Mouse (Mus musculus) gastrocnemius, adult 2 months (tissue): ENCODE data around the gene Pard3. TPM values are rescaled to one million over a fixed set of nuclear protein-coding genes. Genes with fewer than 3 reads are reported as not detected.

ENCODE experiments used
- DNase-seq: peaks from one replicate; pipeline ENCODE4 v3.0.0; 2022
- H3K27ac ChIP-seq: fragments of 200-600 bp; 2 replicates; pipeline ENCODE4 v1.8.1; 2022; ENCODE audit warnings: mild to moderate bottlenecking
- H3K4me3 ChIP-seq: fragments of 200-600 bp; 2 replicates; pipeline ENCODE4 v1.8.1; 2022; ENCODE audit warnings: mild to moderate bottlenecking, moderate library complexity
- CTCF ChIP-seq: fragments of 200-600 bp; IDR thresholded peaks from 2 replicates; pipeline ENCODE4 v1.8.1; 2022; ENCODE audit warnings: antibody characterized with exemption, mild to moderate bottlenecking, moderate library complexity
- intact Hi-C: fragments of 180-260 bp; cut with DNase I; formaldehyde crosslinking; loops from one replicate; pipeline ENCODE4 v1.15.1; 2025
- total RNA-seq, 2 experiments: library from RNA; stranded (reverse); gene quantifications; 2 replicates each; pipeline ENCODE4 v1.2.3; 2021

Pard3 gene
- total RNA-seq, 2 experiments from 2014 or later: 29.8 to 30.2 TPM

- no peak overlapping the region for H3K4me3 ChIP-seq
- no peak overlapping the region for H3K27ac ChIP-seq
- TF ChIP-seq CTCF: no peak
- intact Hi-C loops: no loop called here
- no peak for DNase-seq
These were observed 447.6 kb downstream of the Pard3 start for GRCm38 (mm10) chr8:127511341-127511740.

- Histone ChIP-seq H3K4me3 (no peak overlapping the region), H3K27ac (no peak overlapping the region)
- DNase-seq: no peak
- TF ChIP-seq CTCF: no peak
- intact Hi-C loops: no loop called here
These were observed 448.4 kb downstream of the Pard3 start for GRCm38 (mm10) chr8:127512001-127512573.

GRCm38 (mm10) chr8:127512580-127512979 is 448.9 kb downstream of the Pard3 start:
- H3K4me3 ChIP-seq: no peak overlapping the region
- H3K27ac ChIP-seq: no peak overlapping the region
- no peak for TF ChIP-seq CTCF
- intact Hi-C loops: no loop called here
- no peak for DNase-seq

GRCm38 (mm10) chr8:127514810-127515735 is 451.4 kb downstream of the Pard3 start:
- intact Hi-C loops: no loop called here
- peak; percentile 50 for DNase-seq
- Histone ChIP-seq H3K4me3 (no peak overlapping the region), H3K27ac (peak overlapping the region; percentile 59)
- no peak for TF ChIP-seq CTCF

- Histone ChIP-seq H3K27ac (peak overlapping the region; percentile 59), H3K4me3 (no peak overlapping the region)
- no peak for TF ChIP-seq CTCF
- no peak for DNase-seq
- intact Hi-C loops: no loop called here
These were observed 452.4 kb downstream of the Pard3 start for GRCm38 (mm10) chr8:127516043-127516442.

GRCm38 (mm10) chr8:127525673-127526072 is 462.0 kb downstream of the Pard3 start:
- no peak for DNase-seq
- Histone ChIP-seq H3K4me3 (no peak overlapping the region), H3K27ac (no peak overlapping the region)
- no peak for TF ChIP-seq CTCF
- intact Hi-C loops: no loop called here

- H3K27ac ChIP-seq: no peak overlapping the region
- H3K4me3 ChIP-seq: no peak overlapping the region
- intact Hi-C loops: no loop called here
- no peak for DNase-seq
- no peak for TF ChIP-seq CTCF
These were observed 464.6 kb downstream of the Pard3 start for GRCm38 (mm10) chr8:127528315-127528714.

- no peak for TF ChIP-seq CTCF
- intact Hi-C loops: no loop called here
- no peak for DNase-seq
- Histone ChIP-seq H3K27ac (no peak overlapping the region), H3K4me3 (no peak overlapping the region)
These were observed 466.1 kb downstream of the Pard3 start for GRCm38 (mm10) chr8:127529746-127530145.

- DNase-seq: no peak
- no peak for TF ChIP-seq CTCF
- Histone ChIP-seq H3K4me3 (no peak overlapping the region), H3K27ac (no peak overlapping the region)
- intact Hi-C loops: no loop called here
These were observed 468.2 kb downstream of the Pard3 start for GRCm38 (mm10) chr8:127531866-127532265.

- Histone ChIP-seq H3K4me3 (no peak overlapping the region), H3K27ac (no peak overlapping the region)
- TF ChIP-seq CTCF: no peak
- no peak for DNase-seq
- intact Hi-C loops: no loop called here
These were observed 471.1 kb downstream of the Pard3 start for GRCm38 (mm10) chr8:127534789-127535188.

- intact Hi-C loops: no loop called here
- no peak overlapping the region for H3K27ac ChIP-seq
- no peak overlapping the region for H3K4me3 ChIP-seq
- no peak for TF ChIP-seq CTCF
- no peak for DNase-seq
These were observed 471.6 kb downstream of the Pard3 start for GRCm38 (mm10) chr8:127535192-127535845.

GRCm38 (mm10) chr8:127535846-127536220 is 472.1 kb downstream of the Pard3 start:
- H3K27ac ChIP-seq: no peak overlapping the region
- TF ChIP-seq CTCF: no peak
- H3K4me3 ChIP-seq: no peak overlapping the region
- DNase-seq: no peak
- intact Hi-C loops: no loop called here

- intact Hi-C loops: no loop called here
- no peak for TF ChIP-seq CTCF
- Histone ChIP-seq H3K4me3 (no peak overlapping the region), H3K27ac (no peak overlapping the region)
- no peak for DNase-seq
These were observed 476.1 kb downstream of the Pard3 start for GRCm38 (mm10) chr8:127539803-127540202.
